Mouse (Mus musculus) liver, adult (tissue): ENCODE data around the gene Farsa.

ENCODE experiments used
- GATA4 ChIP-seq: IDR thresholded peaks from 2 replicates; pipeline ENCODE4 v1.6.1; 2014; ENCODE audit warnings: mild to moderate bottlenecking, low read length; ENCODE audit not compliant: insufficient replicate concordance

Gene Farsa

DNA sequence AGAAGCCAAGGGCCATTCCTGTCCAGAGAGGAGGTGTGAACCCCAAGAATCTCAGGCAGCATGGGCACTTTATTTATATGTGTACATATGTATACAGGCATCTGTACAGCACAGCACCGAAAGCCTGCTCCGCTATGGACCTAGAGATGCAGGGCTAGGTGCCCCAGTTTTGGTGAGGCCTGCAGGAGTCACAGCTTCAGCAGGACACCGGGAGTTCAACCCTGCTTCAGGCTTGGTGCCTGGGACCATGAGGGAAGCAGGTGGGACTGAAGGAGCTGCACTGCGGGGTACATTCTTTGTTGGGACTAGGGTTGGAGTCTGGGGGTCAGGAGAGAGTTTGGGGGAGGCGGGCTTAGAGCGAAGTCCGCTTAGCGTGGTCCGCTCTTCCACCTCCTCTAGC is 55.1 kb downstream of the Farsa start:
- TF ChIP-seq GATA4: no peak

DNA sequence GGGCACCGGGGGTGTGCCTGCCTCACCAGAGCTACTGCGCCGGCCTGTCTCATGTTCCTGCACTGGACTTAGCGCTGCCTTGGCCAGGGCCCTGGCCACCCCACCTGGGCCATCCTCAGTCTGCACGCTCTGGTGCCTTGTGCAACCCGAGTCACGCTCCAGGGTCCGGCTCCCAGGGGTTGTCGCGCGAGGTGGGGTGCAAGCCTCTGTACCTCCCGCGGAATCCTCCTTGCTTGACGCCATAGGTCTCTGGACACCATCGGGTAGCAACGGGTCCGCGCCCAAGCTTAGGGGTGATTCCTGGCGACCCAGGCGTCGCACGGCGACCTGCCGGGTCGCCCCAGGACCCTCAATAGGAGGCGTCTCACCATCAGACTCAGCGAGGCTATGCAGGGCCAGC is 55.6 kb downstream of the Farsa start:
- no peak for TF ChIP-seq GATA4

- TF ChIP-seq GATA4: no peak
These were observed 56.2 kb downstream of the Farsa start for GRCm38 (mm10) chr8:84912895-84913501.

DNA sequence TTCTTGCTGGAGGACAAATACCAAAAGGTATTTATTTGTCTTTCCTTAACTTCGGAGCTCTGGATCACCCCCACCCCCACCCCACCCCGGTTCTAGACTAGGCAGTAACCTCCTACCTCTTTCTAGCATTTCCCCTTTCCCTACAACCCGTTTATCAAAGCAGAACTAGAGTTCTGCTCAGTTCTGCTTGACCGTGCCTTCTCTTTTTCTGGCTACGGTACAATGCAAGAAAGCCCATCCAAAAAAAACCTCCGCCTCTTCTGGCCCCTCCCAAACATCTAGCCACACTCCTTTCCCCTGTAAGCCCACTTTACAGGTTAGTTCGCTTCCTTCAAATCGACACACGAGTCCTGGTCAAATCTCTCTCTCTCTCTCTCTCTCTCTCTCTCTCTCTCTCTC is 56.7 kb downstream of the Farsa start:
- no peak for TF ChIP-seq GATA4

- no peak for TF ChIP-seq GATA4
These were observed 57.2 kb downstream of the Farsa start for GRCm38 (mm10) chr8:84913960-84914359.

DNA sequence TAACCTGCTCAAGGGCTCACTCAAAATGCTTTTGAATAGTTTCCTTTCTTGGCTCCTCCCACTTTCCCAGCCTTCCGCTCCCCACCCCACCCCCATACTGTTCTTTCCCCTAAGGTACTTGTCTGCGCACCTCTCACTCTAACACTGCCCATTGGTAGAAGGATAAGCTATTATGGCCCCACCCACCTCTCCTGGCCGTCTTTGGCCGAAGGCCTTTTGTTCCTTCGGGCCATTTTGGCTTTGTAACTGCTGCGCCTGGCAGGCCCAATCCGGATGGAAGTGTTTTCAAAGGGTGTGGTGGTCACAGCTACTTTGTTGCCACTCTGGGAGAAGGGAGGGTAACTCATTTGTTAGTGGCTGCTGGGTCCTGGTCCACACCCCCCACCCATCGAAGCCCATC is 58.5 kb downstream of the Farsa start:
- TF ChIP-seq GATA4: no peak

DNA sequence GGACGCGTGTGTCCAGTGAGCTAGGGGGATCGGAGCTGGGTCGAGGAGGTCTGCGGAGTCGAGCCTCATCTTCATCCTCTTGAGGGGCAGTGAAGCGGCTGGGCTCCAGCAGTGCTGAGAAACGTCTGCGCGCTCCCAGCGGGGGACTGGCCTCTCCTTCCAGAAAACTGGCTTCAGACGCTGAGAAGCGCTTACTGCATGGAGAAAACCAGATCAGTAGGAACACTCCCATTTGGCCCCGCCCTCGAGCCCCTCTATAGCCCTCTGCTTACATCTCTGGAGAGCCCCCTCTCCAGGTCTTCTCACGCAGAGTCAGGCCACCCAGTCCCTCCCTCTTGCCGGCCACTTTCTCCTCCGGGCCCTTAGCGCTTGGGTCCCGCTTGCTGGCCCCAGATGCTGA is 61.0 kb downstream of the Farsa start:
- TF ChIP-seq GATA4: no peak

GRCm38 (mm10) chr8:84918646-84919045 is 61.9 kb downstream of the Farsa start:
- no peak for TF ChIP-seq GATA4
